Mouse (Mus musculus) G1E-ER4 (cell line): ENCODE data around the gene Dzip1l. TPM values are rescaled to one million over a fixed set of nuclear protein-coding genes. Genes with fewer than 3 reads are reported as not detected.

Experiments
- GATA1 ChIP-seq: IDR thresholded peaks from one replicate; pipeline ENCODE4 v1.8.0; 2012; ENCODE audit warnings: low read length, inconsistent platforms
- polyA plus RNA-seq: library from polyadenylated mRNA; stranded (reverse); fragments of >175 nt; gene quantifications from 2 replicates; pipeline ENCODE4 v1.2.3, GENCODE M21; 2012

Dzip1l gene
- polyA plus RNA-seq, 1 experiment = not detected

DNA sequence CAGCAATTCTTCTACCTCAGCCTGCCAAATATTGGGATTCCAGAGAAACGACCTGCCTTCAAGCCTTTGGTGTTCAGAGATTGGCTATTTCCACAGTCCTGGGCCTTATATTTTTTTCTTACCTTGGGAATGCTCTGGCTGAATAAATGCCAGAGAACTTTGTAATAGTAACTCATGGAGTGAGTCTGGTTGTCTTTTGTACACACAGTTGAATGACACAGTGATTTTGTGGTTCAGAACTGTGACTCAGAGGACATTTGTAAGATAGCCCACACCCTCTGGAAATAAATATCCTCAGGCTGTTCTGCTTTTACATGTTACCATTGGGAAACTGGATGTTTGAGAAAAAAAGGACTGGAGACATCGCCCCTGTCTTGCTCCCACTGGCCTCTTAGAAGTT, 71.9 kb downstream of the Dzip1l start:
- TF ChIP-seq GATA1 = no peak

DNA sequence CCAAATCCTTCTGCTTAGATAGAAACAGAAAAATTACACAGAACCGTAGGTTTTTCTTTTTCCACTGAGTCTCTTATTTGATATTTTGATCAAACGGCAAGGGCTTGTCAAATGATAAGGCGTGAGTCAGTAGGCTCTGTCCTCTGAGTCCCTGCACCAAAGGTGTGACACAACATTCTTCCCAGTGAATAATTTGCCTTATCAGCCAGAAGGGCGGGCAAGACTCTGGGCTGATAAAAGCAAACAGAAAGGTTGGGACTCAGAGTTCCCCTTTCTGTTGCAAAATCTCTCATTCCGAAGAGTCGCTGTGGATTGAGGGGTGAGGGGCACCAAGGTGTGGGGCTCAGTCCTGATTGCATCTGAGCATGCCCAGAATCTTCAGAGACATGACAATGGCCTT, 72.9 kb downstream of the Dzip1l start:
- TF ChIP-seq GATA1 = no peak

DNA sequence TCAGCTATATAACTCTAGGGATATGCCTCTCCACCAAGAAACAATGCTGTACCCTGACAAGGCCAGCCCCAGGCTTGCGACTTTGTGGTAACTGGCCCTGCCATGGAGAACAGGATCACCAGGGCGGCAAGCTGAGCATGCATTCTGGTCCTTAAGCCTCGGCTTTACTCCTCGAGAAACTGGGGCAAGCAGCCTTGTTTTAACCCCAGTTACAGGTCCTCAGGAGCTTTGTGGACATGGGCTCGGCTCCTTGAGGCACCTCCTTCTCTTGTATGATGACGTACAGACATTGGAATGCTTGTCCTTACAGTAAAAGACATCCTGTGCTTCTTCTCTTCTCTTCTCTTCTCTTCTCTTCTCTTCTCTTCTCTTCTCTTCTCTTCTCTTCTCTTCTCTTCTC, 74.4 kb downstream of the Dzip1l start:
- TF ChIP-seq GATA1 = no peak

DNA sequence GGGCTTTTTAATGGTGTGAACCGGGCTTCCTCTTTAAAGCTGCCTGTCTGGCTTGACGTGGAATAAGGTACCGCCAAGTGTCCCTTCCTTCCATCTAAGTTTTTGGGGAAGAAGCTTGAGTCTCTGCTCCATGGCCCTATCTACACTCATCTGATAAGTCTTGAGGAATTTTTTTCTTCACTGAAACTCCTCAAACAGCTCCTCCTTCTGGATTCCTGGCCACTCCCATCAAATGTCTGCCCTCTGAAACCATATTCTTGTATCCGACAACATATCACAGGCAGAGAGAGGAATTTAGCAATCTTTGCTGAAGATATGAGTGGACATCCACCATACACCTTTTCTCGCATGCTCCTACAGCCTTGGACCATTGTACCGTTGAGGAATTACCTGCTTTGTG, 77.0 kb downstream of the Dzip1l start:
- TF ChIP-seq GATA1 = no peak

DNA sequence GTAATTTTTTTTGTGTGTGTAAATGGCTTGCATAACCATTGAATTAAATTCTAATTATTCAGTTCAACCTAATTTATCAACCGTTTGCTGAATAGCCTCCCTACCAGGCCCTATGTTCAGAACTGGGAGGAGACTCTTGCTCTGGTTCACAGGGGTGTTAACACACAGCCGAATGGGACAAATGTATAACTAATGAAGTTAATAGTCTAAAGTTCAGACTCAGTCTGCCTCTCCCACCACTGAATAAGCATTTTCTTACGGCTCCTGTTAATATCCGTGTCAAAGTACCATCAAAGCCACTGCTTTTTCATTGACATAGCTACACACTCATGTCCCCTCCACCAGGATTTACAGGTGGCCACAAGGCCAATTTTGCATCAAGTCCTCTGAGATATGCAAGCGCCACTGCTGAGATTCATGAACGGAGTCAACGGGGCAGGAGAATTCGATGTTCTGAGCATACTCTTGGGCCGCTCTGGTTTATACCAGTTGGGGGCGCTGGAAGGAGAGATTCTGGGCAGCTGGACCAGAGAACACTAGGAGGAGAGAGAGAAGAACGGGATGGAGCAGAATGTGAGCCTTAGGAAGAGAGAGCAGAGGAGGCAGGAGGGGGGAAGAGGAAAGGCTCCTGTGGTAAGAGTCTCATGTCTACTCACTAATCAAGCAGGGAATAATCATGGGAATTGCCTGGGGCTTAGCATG, 78.3 kb downstream of the Dzip1l start:
- no peak for TF ChIP-seq GATA1

DNA sequence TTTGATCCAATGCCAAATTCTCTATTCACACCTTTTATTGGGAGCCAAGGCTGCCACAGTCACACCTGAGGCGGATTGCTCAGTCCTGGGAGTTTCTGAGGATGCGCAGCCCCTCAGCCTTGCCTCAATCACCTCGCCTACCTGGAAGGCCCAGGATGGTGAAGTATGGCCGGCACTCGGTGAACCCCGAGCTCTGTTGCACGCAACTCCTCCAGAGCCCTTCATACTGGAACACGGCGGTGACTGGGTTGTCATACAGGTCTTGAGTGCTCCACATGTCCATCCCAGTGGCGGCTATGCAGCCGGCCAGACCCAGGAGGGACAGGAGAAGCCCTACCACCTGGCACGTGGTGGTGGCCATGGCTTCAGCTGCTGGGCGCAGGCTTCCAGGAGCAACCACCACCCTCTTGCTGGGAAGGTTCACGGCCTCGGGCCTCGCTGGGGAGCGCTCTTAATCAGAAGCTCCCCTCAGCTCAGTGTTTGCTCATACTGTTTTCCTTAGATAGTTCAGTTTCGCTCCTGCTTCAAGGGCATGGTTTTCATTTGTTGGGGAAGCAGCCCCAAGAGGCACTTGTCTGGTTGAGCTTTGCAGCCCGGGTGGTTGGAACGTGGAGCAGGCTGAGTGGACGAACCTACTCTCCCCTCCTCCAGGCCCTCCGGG, 80.4 kb downstream of the Dzip1l start:
- TF ChIP-seq GATA1 = no peak

DNA sequence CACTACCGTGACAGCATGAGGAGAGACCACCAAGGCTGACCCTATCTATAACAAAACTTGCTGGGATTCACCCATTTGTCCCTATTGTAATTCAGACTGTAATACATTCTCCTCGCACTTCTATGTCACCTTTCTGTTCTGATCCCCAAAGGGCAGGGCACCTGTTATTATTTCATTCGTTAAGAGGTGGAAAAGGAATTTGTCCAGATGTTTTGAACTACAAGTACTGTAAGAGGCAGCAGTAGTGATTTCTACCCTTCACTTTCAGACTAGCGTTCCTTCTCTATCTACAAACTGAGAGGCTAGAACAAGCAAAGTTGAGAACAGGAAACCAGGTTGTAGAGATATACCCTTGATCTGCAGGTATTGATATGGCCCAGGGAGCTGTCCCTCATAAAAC, 81.0 kb downstream of the Dzip1l start:
- TF ChIP-seq GATA1 = no peak

DNA sequence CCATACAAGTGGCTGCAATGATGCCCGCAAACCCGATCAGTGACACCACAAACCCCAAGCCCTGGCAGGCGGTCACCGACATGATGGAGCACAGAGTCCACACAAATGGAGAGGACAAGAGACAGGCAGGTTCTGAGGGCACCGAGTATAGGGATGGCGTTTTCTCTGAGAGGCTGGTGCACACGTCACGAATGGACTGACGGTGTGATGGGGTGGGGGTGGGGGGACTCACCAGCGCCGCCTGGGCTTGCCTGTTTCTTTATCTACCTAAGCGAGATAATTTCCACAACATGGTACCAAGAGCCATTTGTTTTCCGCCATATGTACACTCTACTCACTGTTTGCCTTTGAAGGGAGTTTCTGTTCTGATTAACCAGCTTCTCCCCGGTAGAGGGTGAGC, 87.8 kb downstream of the Dzip1l start, which contains the start of gene Cldn18:
Gene Cldn18 (minus strand): TSS at position 134 of the 400 bp plus-strand sequence.
- no peak for TF ChIP-seq GATA1

Other genes starting within 250 kb of the Dzip1l start
- 0.09 and 0.11 TPM in 2 replicates for gene Mras, start 192.1 kb upstream of the Dzip1l start, polyA plus RNA-seq
- not detected in 2 replicates for gene Nme9, start 178.0 kb upstream of the Dzip1l start, polyA plus RNA-seq
- 3.2 and 3.5 TPM in 2 replicates for gene Armc8, start 60.6 kb upstream of the Dzip1l start, polyA plus RNA-seq
- gene Dbr1, start 53.7 kb upstream of the Dzip1l start, polyA plus RNA-seq = 46.6 and 48.7 TPM in 2 replicates
- not detected in 2 replicates for gene A4gnt, start 17.0 kb upstream of the Dzip1l start, polyA plus RNA-seq
- not detected in 2 replicates for gene Cldn18, start 87.8 kb downstream of the Dzip1l start, polyA plus RNA-seq
- not detected in 2 replicates for gene Sox14, start 246.7 kb downstream of the Dzip1l start, polyA plus RNA-seq